Mouse (Mus musculus) embryonic stem cell, embryonic (primary cell): ENCODE data around the gene Sidt1.

Experiments used
- CTCF ChIA-PET, 4 experiments: fragments of 300-600 bp in 2 of 4; fragments of 350-600 bp in 2 of 4; sonication (Branson Sonifier 250); formaldehyde crosslinking; loops; one replicate each; lab custom pipeline; 2022; ENCODE audit warnings: inconsistent platforms in 2 of 4; lab: Charles Lee
- POLR2A ChIA-PET, 4 experiments: fragments of 300-600 bp in 2 of 4; fragments of 350-600 bp in 2 of 4; sonication (Branson Sonifier 250); formaldehyde crosslinking; loops; one replicate each; lab custom pipeline; 2022; ENCODE audit warnings: antibody characterized with exemption in 4 of 4, inconsistent platforms in 1 of 4; lab: Charles Lee

Gene Sidt1

DNA sequence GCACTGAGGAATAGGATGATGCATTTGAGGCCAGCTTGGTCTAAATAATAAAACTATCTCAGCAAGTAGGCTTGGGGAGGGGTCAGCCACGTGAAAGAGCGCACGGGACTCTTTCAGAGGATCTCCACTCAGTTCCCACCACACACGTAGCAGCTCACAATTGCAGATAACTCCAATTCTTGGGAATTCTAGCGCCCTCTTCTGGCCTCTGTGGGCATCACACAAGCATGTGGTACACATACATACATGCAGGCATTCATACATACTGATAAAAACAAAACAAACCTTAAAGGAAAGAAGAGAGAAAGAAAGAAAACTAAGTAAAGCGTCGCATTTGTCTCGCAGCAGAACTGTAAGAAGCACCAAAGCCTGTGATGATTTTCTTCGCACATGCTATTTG lies 2.3 kb downstream of the Sidt1 start:
- ChIA-PET CTCF (interaction anchor here (0.6 to 1.3 kb wide), 15 partner anchors 11 to 423 kb away, joined by 3 to 10 read pairs (median 3); partner anchors contain the start of gene Spice1 (in 1 of the 4)), POLR2A (interaction anchor here in 2 of 4 experiments (0.6 to 1.5 kb wide), 3 partner anchors 14 to 17 kb away, joined by 3 read pairs; partner anchors contain the start of gene Spice1 (in 2 of the 2))

DNA sequence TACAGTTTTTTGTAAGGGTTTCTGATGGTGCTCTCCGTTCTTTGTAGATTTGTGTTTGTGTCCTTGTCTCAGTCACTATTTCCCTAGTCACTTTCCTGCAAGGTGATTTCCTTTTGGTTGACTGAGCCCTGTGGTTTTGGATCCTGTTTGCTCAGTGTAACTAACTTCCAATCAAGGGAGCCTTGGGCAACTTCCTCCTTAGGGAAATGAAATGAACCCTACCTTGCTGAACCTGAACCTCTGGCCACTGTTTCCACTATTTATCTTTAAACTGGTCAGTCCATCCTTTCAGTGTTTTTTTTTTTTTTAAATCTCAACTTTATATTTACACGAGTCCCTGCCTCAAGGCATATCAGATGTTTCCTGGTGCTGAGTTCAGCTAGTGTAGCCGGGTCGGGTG lies 4.4 kb downstream of the Sidt1 start:
- ChIA-PET POLR2A (no interaction called here), CTCF (interaction anchor here in 2 of 4 experiments (0.6 to 1.0 kb wide), 2 partner anchors 29 to 66 kb away, joined by 3 read pairs; no protein-coding TSS in a partner anchor)

DNA sequence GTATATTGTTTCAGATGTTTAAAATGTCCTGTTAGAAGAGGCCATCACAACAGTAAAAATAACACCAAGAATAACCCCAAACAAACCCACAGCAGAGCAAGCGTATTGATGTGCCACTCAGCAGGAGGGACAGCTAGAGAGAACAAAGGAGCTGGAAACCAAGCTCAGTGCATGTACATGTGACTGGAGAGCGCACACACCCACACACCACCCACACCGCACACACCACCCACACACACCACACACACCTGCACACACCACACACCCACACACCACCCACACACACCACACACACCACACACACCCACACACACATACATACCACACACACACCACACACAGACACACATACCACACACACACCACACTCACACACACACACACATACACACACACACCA lies 12.8 kb downstream of the Sidt1 start:
- CTCF ChIA-PET, result interaction anchor here in 2 of 4 experiments (0.9 to 1.0 kb wide), 2 partner anchors 10 kb away, joined by 3 read pairs; no protein-coding TSS in a partner anchor
- POLR2A ChIA-PET, result interaction anchor here in 2 of 4 experiments (0.5 to 0.9 kb wide), 2 partner anchors 8 to 180 kb away, joined by 3 to 5 read pairs; partner anchors contain the start of genes Atp6v1a (in 1 of the 2) and Naa50 (in 1 of the 2)

DNA sequence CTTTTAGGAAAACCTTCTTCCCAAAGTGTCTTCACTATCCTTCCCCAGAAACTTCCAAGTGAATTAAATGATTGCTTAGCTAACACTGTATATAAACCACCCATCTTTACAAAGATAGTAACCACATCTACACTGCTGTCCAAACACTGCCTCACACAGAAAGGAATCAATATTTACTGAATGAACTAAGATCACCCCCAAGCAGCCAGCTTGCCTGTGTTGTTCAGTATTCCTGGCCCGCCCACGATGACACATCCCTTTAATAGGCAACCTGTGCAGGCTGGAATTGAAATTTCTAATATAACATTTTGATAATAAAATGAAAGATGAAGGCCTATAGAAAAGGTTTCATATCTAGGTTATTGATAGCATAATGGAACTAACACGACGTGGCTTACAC lies 16.6 kb downstream of the Sidt1 start:
- CTCF ChIA-PET, result interaction anchor here in 1 of 4 experiments (0.6 kb wide), 1 partner anchor 44 kb away, joined by 6 read pairs; no protein-coding TSS in a partner anchor
- POLR2A ChIA-PET, result interaction anchor here in 3 of 4 experiments (0.6 to 1.1 kb wide), 4 partner anchors 12 to 804 kb away, joined by 3 to 4 read pairs (median 3); no protein-coding TSS in a partner anchor

DNA sequence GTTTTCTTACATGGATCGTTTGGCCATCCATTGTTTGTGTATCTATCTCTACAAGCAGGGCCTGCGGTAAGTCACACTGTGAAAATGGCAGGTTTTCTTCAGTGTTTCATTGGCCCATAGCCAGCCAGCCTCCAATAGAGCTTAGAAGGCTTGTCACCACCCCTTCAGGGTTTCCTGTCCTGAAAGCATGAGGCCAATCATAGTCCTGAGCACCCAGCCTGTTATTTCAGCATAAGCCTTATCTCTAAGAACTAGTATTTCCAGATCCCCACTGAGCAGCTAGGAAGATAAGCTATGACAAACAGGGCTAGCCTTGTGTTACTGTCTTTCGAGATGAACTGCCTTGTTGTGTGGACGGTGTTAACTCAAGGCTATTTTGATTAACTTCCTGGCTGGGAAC lies 19.6 kb downstream of the Sidt1 start:
- ChIA-PET CTCF (no interaction called here), POLR2A (interaction anchor here in 1 of 4 experiments (1.1 kb wide), 1 partner anchor 34 kb away, joined by 3 read pairs; the partner anchor contains the start of gene Spice1)

DNA sequence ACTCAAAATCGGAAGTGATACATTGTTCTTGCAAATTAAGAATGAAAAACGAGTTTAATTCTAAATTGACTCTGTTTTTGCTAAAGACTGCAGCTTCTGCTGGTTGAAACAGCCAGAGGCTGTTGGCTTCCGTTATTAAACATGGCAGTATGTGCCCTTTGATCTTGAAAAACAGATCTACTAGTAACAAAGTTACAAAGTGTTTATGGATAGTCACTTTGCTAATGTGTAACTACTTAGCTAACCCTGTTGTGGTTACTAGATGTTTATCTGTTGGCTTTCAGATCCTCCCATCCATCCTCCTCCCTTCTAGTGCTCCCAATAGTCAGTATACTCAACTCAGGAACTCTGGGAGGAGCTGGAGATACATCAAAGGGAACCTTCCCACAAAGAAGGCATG lies 27.4 kb downstream of the Sidt1 start:
- CTCF ChIA-PET, result no interaction called here

DNA sequence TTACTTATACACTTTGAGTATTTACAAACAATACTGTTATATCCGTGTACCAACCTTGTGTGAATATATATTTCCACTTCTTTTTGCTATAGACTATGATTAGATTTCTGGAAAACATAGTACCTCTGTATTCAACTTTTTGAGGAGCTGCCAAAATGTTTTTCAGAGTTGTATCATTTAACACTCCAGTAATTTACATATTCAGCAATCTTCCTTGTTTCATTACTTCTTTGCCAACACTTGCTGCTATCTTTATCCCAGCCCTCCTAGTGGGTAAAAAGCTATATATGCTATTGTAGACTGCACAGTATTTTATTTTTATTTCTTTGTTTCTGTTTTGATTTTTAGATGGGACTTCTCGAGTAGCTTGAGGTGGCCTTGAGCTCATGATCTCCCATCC lies 29.2 kb downstream of the Sidt1 start:
- POLR2A ChIA-PET, result interaction anchor here in 1 of 4 experiments (0.9 kb wide), 1 partner anchor 56 kb away, joined by 3 read pairs; no protein-coding TSS in a partner anchor
- CTCF ChIA-PET, result no interaction called here

More for the DNA sequence above, 27.4 kb downstream of the Sidt1 start:
- POLR2A ChIA-PET, result interaction anchor here in 1 of 4 experiments (1.5 kb wide), 1 partner anchor 42 kb away, joined by 3 read pairs; the partner anchor contains the start of gene Spice1

DNA sequence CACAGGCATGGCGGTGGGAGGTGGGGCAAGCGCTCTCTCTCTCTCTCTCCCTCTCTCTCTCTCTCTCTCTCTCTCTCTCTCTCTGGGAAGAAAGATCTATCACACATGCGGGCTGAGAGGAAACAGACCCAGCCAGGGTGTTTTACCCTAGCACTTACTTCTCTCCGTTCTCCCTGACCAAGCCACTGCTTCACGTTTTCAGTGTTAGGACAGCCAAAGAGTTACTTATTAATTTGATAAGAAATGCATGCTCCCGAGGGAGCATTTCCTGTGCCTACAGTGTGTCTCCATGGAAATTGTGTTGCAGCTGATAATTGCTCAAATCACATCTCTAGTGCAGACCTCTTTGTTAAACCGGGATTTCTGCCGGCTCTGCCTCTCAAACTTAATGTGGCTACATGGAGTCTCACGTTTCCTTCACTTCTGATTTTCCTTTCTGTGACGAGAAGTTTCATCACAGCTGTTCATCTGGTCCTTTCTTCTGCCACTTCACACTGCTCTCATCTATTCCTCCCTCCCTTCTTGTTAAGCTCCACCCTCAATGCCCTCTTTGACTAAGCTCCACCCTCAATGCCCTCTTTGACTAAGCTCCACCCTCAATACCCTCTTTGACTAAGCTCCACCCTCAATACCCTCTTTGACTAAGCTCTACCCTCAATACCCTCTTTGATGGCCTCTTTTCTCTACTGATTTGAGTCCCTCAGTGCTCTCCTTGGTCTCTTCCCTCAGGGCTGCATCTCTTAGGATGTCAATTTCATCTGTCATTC lies 30.7 kb downstream of the Sidt1 start:
- ChIA-PET POLR2A (interaction anchor here in 2 of 4 experiments (0.7 to 1.7 kb wide), 4 partner anchors 20 to 163 kb away, joined by 3 read pairs; no protein-coding TSS in a partner anchor), CTCF (interaction anchor here in 3 of 4 experiments (0.6 to 1.4 kb wide), 4 partner anchors 60 to 407 kb away, joined by 3 to 4 read pairs (median 4); no protein-coding TSS in a partner anchor)

DNA sequence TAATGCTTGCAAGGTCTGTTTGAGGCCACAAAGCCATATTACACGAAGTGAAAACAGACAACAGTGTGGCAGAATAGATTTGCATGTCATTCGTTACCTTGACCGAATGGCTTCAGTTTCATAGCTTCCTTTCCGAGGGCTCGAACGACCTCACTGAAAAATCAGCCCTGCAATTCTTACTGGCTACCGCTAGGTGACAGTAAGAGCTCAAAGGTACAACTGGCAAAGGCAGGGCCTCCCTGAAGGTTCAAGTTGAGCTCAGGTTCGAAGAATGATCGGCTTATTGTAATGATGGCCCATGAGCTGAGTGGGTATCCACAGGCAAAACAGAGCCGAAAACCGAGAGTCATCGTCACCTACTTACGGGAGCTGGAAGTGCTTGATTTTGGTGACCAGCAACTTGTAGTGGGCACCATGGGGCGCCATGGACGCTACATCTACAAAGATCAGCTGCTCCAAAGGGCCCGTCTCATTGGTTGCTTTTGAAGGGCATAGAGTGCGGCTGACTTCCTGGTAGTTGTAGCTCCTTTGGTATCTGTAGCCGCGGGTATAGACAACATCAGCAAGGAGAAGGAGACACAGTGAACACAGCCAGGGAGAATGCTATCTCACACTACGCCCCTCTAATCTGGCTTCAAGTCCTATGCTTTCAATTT lies 33.4 kb downstream of the Sidt1 start:
- ChIA-PET POLR2A (interaction anchor here (0.5 to 1.6 kb wide), 19 partner anchors 9 to 160 kb away, joined by 3 to 15 read pairs (median 3); partner anchors contain the start of genes Spice1 (in 3 of the 4), Atp6v1a (in 1 of the 4), Naa50 (in 1 of the 4) and Usf3 (in 1 of the 4)), CTCF (interaction anchor here (0.5 to 2.2 kb wide), 84 partner anchors 8 to 846 kb away, joined by 3 to 42 read pairs (median 4); partner anchors contain the start of genes Cfap44 (in 2 of the 4), Spice1 (in 2 of the 4), Usf3 (in 2 of the 4) and Sidt1 (in 1 of the 4))

DNA sequence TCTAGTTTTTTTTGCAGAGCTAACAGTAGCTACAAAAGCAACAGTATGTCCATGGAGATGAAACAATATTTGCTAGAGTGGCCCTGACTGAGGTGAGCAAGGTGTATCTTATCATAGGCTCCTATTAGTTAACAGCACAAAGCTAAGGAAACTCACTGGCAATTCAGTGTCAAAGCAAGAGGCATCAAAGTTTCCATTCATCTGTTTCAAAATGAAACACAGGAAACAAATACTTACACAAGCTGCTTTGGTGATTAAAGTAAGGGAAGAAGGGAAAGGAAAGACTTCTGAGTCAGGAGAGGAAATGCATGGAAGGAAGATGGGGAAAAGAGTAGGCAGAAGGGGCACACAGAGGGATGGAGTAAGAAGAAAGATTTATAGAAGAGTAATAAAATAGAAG lies 39.0 kb downstream of the Sidt1 start:
- ChIA-PET CTCF (interaction anchor here in 1 of 4 experiments (0.6 kb wide), 1 partner anchor 139 kb away, joined by 3 read pairs; no protein-coding TSS in a partner anchor), POLR2A (interaction anchor here in 2 of 4 experiments (0.5 to 1.0 kb wide), 3 partner anchors 11 to 176 kb away, joined by 3 read pairs; no protein-coding TSS in a partner anchor)

DNA sequence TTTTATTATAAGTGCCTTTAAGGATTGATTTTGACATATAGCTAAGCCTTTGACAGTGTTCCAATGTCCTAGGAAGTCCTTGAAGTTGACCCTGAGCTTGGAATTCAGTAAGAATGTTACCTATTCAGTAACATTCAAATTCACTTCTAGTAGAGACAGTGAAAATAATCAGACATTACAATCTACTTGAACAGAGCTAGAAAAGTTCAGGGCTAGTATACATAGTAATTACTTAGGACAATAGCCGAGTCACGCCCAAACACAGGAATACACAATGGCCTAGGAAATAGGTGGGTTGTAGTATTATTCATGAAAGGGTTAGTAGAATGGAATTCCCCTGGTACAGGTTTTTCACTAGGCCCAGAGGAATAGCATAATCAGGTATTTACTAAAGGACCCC lies 40.3 kb downstream of the Sidt1 start:
- CTCF ChIA-PET, result interaction anchor here in 2 of 4 experiments (0.6 to 1.0 kb wide), 2 partner anchors 9 to 152 kb away, joined by 3 read pairs; no protein-coding TSS in a partner anchor
- POLR2A ChIA-PET, result interaction anchor here in 1 of 4 experiments (1.2 kb wide), 1 partner anchor 12 kb away, joined by 5 read pairs; no protein-coding TSS in a partner anchor

DNA sequence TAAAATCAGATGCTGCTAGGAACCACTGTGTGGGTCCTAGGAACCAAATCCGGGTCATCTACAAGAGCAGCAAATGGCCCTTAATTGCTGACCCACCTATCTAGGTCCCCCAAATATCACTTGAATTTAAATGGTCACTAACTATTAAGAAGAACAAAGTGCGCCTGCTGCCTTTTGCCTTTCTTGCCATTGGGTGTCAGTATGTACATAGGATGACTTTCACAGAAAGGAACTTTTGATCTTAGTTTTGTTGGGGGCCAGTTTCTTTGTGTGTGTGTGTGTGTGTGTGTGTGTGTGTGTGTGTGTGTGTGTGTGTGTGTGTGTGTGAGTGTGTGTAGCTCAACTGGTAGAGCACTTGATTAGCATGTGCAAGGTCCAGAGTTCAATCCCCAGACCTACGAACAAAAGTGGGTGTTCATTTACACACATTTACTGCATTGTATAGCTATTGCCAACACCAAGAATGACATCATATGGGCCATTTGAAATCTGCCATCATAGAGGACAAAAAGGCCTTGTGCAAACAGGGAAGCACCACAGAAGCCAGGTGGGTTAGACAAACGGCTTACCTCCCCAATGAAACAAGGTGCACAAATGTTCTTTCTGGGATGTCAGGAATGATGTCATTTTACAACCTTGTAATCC lies 43.9 kb downstream of the Sidt1 start:
- CTCF ChIA-PET, result interaction anchor here in 1 of 4 experiments (0.5 to 0.7 kb wide), 2 partner anchors 103 to 121 kb away, joined by 5 to 7 read pairs; no protein-coding TSS in a partner anchor
- POLR2A ChIA-PET, result interaction anchor here in 1 of 4 experiments (0.7 kb wide), 1 partner anchor 100 kb away, joined by 3 read pairs; no protein-coding TSS in a partner anchor

DNA sequence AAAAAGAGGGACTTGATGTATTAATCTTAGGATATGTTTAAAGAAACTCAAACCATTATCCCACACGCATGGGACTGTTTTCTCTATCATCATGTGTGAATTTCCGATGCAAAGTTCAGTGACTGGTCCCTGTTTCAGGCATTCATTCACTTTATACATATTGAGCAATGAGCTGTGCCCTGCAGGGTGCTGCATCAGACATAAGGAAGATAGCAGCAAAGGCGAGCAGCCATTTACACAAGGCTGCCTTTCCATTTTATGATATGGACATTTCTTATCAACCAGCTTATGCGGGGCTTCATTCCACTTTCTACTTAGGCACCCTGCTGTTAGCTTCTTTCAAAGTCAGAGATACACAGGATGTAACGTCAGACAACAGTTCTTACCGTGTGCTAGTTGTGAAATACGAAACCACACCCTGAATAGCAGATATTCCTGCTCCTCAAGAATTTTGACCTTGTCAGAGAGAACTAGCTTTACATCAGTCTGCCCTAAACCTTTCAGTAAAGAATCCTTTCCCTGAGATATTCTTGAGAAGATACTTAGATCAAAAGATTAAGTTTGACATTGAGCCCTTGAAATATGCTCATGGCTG lies 45.5 kb downstream of the Sidt1 start:
- POLR2A ChIA-PET, result interaction anchor here in 1 of 4 experiments (0.6 to 1.2 kb wide), 5 partner anchors 12 to 148 kb away, joined by 3 to 5 read pairs (median 3); partner anchors contain the start of genes Atp6v1a and Naa50
- CTCF ChIA-PET, result interaction anchor here in 2 of 4 experiments (1.2 to 1.7 kb wide), 2 partner anchors 12 kb away, joined by 4 to 6 read pairs; no protein-coding TSS in a partner anchor

DNA sequence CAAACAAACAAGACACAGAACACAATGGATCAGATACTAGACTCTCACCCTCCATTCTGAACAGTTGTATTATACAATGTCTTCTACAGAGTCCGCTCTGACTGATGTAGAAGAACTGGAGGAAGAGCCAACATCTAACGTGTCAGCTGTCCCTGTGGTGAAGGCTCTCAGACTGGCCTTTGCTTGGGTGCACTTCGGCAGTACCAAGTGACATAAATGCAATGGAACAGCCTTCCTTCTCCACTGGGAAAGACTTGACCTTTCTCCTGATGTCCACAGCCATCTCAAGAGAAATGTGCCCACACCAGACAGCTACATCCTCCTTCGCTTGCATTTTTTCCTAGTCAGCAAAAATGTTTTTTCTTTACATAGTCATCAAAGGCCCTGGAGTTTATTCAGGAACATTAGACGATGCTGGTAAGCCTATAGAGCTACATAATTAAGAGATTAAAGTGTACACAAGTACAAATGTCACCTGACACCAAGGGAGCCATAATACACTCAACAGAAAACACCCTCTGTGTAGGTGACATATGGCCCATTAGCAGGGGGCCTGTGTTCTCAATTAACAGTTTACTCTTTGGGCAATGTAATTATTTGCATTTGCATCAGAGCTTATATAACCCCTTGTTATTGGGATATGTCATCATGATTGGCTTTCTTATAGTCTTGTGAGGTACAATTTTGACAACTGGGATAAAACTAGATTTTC lies 50.2 kb downstream of the Sidt1 start:
- CTCF ChIA-PET, result interaction anchor here in 2 of 4 experiments (0.8 to 1.2 kb wide), 2 partner anchors 10 to 17 kb away, joined by 3 read pairs; no protein-coding TSS in a partner anchor

DNA sequence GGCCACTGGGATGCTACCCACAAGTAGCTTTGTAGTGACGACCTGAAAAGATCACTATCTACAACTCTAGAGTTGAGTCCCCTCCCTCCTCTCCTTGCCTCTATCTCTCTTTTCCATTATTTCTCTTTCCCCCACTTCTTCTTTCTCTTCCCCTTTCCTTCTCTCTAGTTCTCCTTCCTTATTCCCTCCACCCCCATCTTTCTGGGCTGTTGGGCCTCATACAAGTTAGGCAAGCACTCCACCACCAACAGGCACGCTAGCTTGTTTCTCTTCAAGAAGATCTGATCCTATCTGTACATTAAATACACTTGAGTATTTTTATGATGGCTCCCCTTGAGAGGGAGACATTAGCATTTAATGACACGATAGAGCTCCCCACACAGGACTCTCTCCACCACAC lies 51.0 kb downstream of the Sidt1 start:
- ChIA-PET CTCF (interaction anchor here in 3 of 4 experiments (0.5 to 1.4 kb wide), 2 partner anchors 17 to 45 kb away, joined by 3 read pairs; no protein-coding TSS in a partner anchor), POLR2A (interaction anchor here in 3 of 4 experiments (1.4 to 2.3 kb wide), 3 partner anchors 11 to 21 kb away, joined by 3 to 5 read pairs (median 5); no protein-coding TSS in a partner anchor)

More for the DNA sequence above, 50.2 kb downstream of the Sidt1 start:
- POLR2A ChIA-PET, result interaction anchor here in 1 of 4 experiments (1.7 to 2.1 kb wide), 2 partner anchors 12 to 17 kb away, joined by 3 to 5 read pairs; no protein-coding TSS in a partner anchor
